Mouse (Mus musculus) heart, postnatal 0 days (tissue): ENCODE measurements around the gene Acsf3. TPM values are rescaled to one million over a fixed set of nuclear protein-coding genes. Genes with fewer than 3 reads are reported as not detected.
A peak's percentile ranks its signal among the peaks of the same experiment; 100 is the strongest.

ENCODE experiments used
- ATAC-seq: fragments of 200-750 bp; cut with Nextera tagmentation; 2 replicates; pipeline ENCODE4 v1.8.0; 2017; ENCODE audit warnings: low read depth, moderate number of reproducible peaks, moderate library complexity; ENCODE audit not compliant: insufficient read depth
- DNase-seq: peaks from one replicate; pipeline ENCODE4 v3.0.0-alpha.2; 2016; ENCODE audit warnings: low spot score
- H3K27ac ChIP-seq: fragments of 300-500 bp; sonication (generic); 2 replicates; pipeline ENCODE4 v1.5.1; 2014; ENCODE audit warnings: low read depth, mild to moderate bottlenecking
- H3K27me3 ChIP-seq: fragments of 300-500 bp; sonication (generic); 2 replicates; pipeline ENCODE4 v1.6.1; 2014; ENCODE audit warnings: low read length, mixed read lengths; ENCODE audit not compliant: control insufficient read depth, insufficient read depth
- H3K36me3 ChIP-seq: fragments of 300-500 bp; sonication (generic); replicated peaks from 2 replicates; pipeline ENCODE4 v1.6.1; 2014; ENCODE audit warnings: low read length, mixed read lengths; ENCODE audit not compliant: control insufficient read depth, insufficient read depth
- H3K4me1 ChIP-seq: fragments of 300-500 bp; sonication (generic); 2 replicates; pipeline ENCODE4 v1.6.1; 2014; ENCODE audit warnings: antibody characterized with exemption; ENCODE audit not compliant: control insufficient read depth, insufficient read depth
- H3K4me2 ChIP-seq: fragments of 300-500 bp; sonication (generic); 2 replicates; pipeline ENCODE4 v1.6.1; 2014; ENCODE audit warnings: low read depth, mild to moderate bottlenecking, low read length, moderate library complexity
- H3K4me3 ChIP-seq: fragments of 300-500 bp; sonication (generic); 2 replicates; pipeline ENCODE4 v1.5.1; 2014; ENCODE audit warnings: low read depth, low read length
- H3K9ac ChIP-seq: fragments of 300-500 bp; sonication (generic); replicated peaks from 2 replicates; pipeline ENCODE4 v1.6.1; 2014; ENCODE audit warnings: low read depth, low read length, mixed read lengths
- H3K9me3 ChIP-seq: fragments of 300-500 bp; sonication (generic); replicated peaks from 2 replicates; pipeline ENCODE4 v1.6.1; 2016; ENCODE audit warnings: low read length; ENCODE audit not compliant: control insufficient read depth
- CTCF ChIP-seq: IDR thresholded peaks from 2 replicates; pipeline ENCODE4 v1.5.1; 2016; ENCODE audit warnings: antibody characterized with exemption, control low read depth, low read depth
- EP300 ChIP-seq: IDR thresholded peaks from 2 replicates; pipeline ENCODE4 v1.6.1; 2016; ENCODE audit warnings: antibody characterized with exemption, low read depth
- WGBS: fragments of 180-500 bp; shearing (Covaris S2); extraction: QIAGEN DNeasy Blood & Tissue Kit; methylation state at CpG from one replicate; pipeline ENCODE4 v1.1.7; 2014; 5-methylcytosine and 5-hydroxymethylcytosine counted together
- polyA plus RNA-seq: library from polyadenylated mRNA; unstranded; fragments of >200 nt; fragmentation: Nextera tagmentation; extraction: Ambion mirVana; gene quantifications from 2 replicates; pipeline ENCODE4 v1.2.1, GENCODE M21; 2015
- total RNA-seq: library from RNA; depleted of rRNA; stranded (reverse); fragments of >200 nt; gene quantifications from 2 replicates; pipeline ENCODE4 v1.2.3, GENCODE M21; 2014; ENCODE audit warnings: low replicate concordance

The Acsf3 gene
- total and polyA plus RNA-seq, 2 experiments from 2014 or later: 17.7 to 19.3 TPM

GRCm38 (mm10) chr8:122819776-122820175 is 44.5 kb downstream of the Acsf3 start:
- WGBS: 69% methylated on average over 11 of the region's 11 CpGs
- TF ChIP-seq CTCF (no peak), EP300 (no peak)
- no peak overlapping the region for H3K4me3 ChIP-seq

GRCm38 (mm10) chr8:122824571-122824970 is 49.3 kb downstream of the Acsf3 start:
- H3K27me3 ChIP-seq: no peaks in the 10 kb centered on the region
- no peak overlapping the region for H3K4me2 ChIP-seq
- no peak overlapping the region for H3K27ac ChIP-seq
- no peak for TF ChIP-seq EP300
- no peak for TF ChIP-seq CTCF
- H3K4me3 ChIP-seq: no peak overlapping the region
- no peak overlapping the region for H3K9ac ChIP-seq
- DNase-seq: no peak
- H3K9me3 ChIP-seq: no peaks in the 10 kb centered on the region
- 49% methylated on average over 5 of the region's 5 CpGs for WGBS
- no peak for ATAC-seq
- H3K36me3 ChIP-seq: no peaks in the 10 kb centered on the region
- no peaks in the 10 kb centered on the region for H3K4me1 ChIP-seq

More at GRCm38 (mm10) chr8:122819776-122820175, 44.5 kb downstream of the Acsf3 start:
- Histone ChIP-seq H3K36me3 (0 out of 2 replicates have a peak, but pooled peaks cover 4% of the 10 kb centered on the region), H3K27me3 (no peaks in the 10 kb centered on the region), H3K4me1 (no peaks in the 10 kb centered on the region), H3K4me2 (no peak overlapping the region), H3K27ac (no peak overlapping the region), H3K9ac (no peak overlapping the region), H3K9me3 (no peaks in the 10 kb centered on the region)
- ATAC-seq (no peak), DNase-seq (no peak)

- Histone ChIP-seq H3K9me3 (no peaks in the 10 kb centered on the region), H3K4me1 (no peaks in the 10 kb centered on the region), H3K4me2 (no peak overlapping the region), H3K4me3 (no peak overlapping the region), H3K27ac (no peak overlapping the region), H3K27me3 (no peaks in the 10 kb centered on the region), H3K36me3 (no peaks in the 10 kb centered on the region), H3K9ac (no peak overlapping the region)
- no peak for DNase-seq
- no peak for ATAC-seq
- TF ChIP-seq CTCF (no peak), EP300 (no peak)
- WGBS: 63% methylated on average over 9 of the region's 9 CpGs
Measured at GRCm38 (mm10) chr8:122824986-122825385, 49.7 kb downstream of the Acsf3 start.

GRCm38 (mm10) chr8:122825408-122825807 is 50.1 kb downstream of the Acsf3 start:
- no peaks in the 10 kb centered on the region for H3K36me3 ChIP-seq
- no peak overlapping the region for H3K4me3 ChIP-seq
- TF ChIP-seq CTCF: no peak
- no peak for TF ChIP-seq EP300
- DNase-seq: no peak
- H3K27me3 ChIP-seq: no peaks in the 10 kb centered on the region
- no peaks in the 10 kb centered on the region for H3K9me3 ChIP-seq
- H3K27ac ChIP-seq: no peak overlapping the region
- H3K4me1 ChIP-seq: no peaks in the 10 kb centered on the region
- no peak overlapping the region for H3K9ac ChIP-seq
- 67% methylated on average over 8 of the region's 8 CpGs for whole genome bisulfite sequencing
- no peak overlapping the region for H3K4me2 ChIP-seq
- no peak for ATAC-seq

- ATAC-seq (no peak), DNase-seq (no peak)
- Histone ChIP-seq H3K9ac (no peak overlapping the region), H3K36me3 (no peaks in the 10 kb centered on the region), H3K4me3 (no peak overlapping the region), H3K9me3 (no peaks in the 10 kb centered on the region), H3K4me2 (no peak overlapping the region), H3K27me3 (0 out of 2 replicates have a peak, but pooled peaks cover 3% of the 10 kb centered on the region), H3K27ac (no peak overlapping the region), H3K4me1 (no peaks in the 10 kb centered on the region)
- TF ChIP-seq EP300 (no peak), CTCF (no peak)
- 81% methylated on average over 3 of the region's 3 CpGs for WGBS
Measured at GRCm38 (mm10) chr8:122829396-122829795, 54.1 kb downstream of the Acsf3 start.

GRCm38 (mm10) chr8:122830349-122831061 is 55.2 kb downstream of the Acsf3 start:
- H3K4me1 ChIP-seq: no peaks in the 10 kb centered on the region
- H3K9me3 ChIP-seq: no peaks in the 10 kb centered on the region
- no peaks in the 10 kb centered on the region for H3K36me3 ChIP-seq
- DNase-seq: peak; percentile 58
- 38% methylated on average over 8 of the region's 8 CpGs for WGBS
- no peak overlapping the region for H3K4me2 ChIP-seq
- no peak for TF ChIP-seq EP300
- peak; percentile 99 for TF ChIP-seq CTCF
- no peak overlapping the region for H3K9ac ChIP-seq
- 0 out of 2 replicates have a peak, but pooled peaks cover 3% of the 10 kb centered on the region for H3K27me3 ChIP-seq
- no peak overlapping the region for H3K27ac ChIP-seq
- H3K4me3 ChIP-seq: no peak overlapping the region
- peak; percentile 66 for ATAC-seq
